Mouse (Mus musculus) neural tube, embryonic 11.5 days (tissue): ENCODE measurements at regions not wholly inside any gene's neighbourhood (a gene's known extent, or its start where the extent isn't known, plus 50 kb on each side); places are given as distances from the start of the nearest gene placed in this dataset.

Source experiments
- ATAC-seq: fragments of 200-750 bp; cut with Nextera tagmentation; 2 replicates; pipeline ENCODE4 v1.8.0; 2017; ENCODE audit warnings: moderate number of reproducible peaks, mild to moderate bottlenecking, moderate TSS enrichment, moderate library complexity; ENCODE audit not compliant: insufficient read depth, low FRiP score, low TSS enrichment
- DNase-seq: peaks from one replicate; pipeline ENCODE4 v3.0.0-alpha.2; 2015; ENCODE audit warnings: low spot score
- H3K27ac ChIP-seq: fragments of 300-500 bp; sonication (generic); 2 replicates; pipeline ENCODE4 v1.5.1; 2014; ENCODE audit warnings: low read depth, mild to moderate bottlenecking, low read length
- H3K27me3 ChIP-seq: fragments of 300-500 bp; sonication (generic); 2 replicates; pipeline ENCODE4 v1.6.1; 2014; ENCODE audit warnings: mild to moderate bottlenecking, low read length, mixed read lengths; ENCODE audit not compliant: control insufficient read depth, insufficient read depth
- H3K36me3 ChIP-seq: fragments of 300-500 bp; sonication (generic); 2 replicates; pipeline ENCODE4 v1.6.1; 2014; ENCODE audit warnings: mild to moderate bottlenecking, low read length, moderate library complexity, mixed read lengths; ENCODE audit not compliant: control insufficient read depth, insufficient read depth
- H3K4me1 ChIP-seq: fragments of 300-500 bp; sonication (generic); 2 replicates; pipeline ENCODE4 v1.6.1; 2014; ENCODE audit warnings: low read length, mixed read lengths; ENCODE audit not compliant: control insufficient read depth, insufficient read depth
- H3K4me2 ChIP-seq: fragments of 300-500 bp; sonication (generic); 2 replicates; pipeline ENCODE4 v1.6.1; 2014; ENCODE audit warnings: low read depth, mild to moderate bottlenecking, moderate library complexity
- H3K4me3 ChIP-seq: fragments of 300-500 bp; sonication (generic); 2 replicates; pipeline ENCODE4 v1.5.1; 2014; ENCODE audit warnings: low read depth, low read length
- H3K9ac ChIP-seq: fragments of 300-500 bp; sonication (generic); 2 replicates; pipeline ENCODE4 v1.6.1; 2014; ENCODE audit warnings: mild to moderate bottlenecking, low read length
- H3K9me3 ChIP-seq: fragments of 300-500 bp; sonication (generic); 2 replicates; pipeline ENCODE4 v1.6.1; 2016; ENCODE audit warnings: low read length; ENCODE audit not compliant: control insufficient read depth
- WGBS: fragments of 180-500 bp; shearing (Covaris S2); extraction: QIAGEN DNeasy Blood & Tissue Kit; methylation state at CpG from one replicate; pipeline ENCODE4 v1.1.7; 2014; 5-methylcytosine and 5-hydroxymethylcytosine counted together

DNA sequence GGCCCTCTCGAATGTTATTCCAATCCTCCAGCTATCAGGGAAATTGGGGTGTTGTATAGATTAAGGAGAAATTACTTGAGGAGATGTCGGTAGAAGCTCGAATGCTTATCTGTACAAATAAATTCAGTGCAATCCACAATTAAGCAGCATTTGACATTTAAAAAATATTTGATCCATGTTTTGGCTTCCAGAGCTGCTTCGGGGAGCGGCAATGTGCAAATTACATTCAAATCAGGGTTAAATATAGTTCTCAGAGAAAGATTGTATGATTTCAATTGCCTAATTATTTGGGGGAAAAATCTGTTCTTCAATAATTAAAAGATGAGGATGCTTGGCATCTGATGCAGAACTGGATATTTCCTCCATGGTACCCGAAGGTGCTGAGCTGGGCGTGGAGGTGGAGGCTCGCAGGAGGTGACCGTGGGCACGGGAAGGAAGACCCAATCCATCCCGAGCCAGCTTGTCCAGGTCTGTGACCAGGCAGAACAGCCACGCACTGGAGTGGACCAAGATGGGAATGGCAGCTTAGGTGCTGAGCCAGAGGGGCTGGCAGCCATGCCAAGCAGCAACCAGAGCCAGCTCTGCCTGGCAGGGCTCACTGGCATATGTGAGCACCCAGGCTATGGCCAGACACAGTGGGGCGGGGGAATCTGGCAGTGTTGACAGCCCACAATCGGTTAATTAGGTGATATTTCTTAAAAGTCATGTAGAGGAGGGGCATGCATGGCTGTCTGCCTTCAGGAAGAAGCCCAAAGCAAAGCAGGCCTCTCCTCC lies 117.5 kb downstream of the Kif26a start:
- H3K4me1 ChIP-seq, result no peaks in the 10 kb centered on the region
- H3K9ac ChIP-seq, result no peak overlapping the region
- no peaks in the 10 kb centered on the region for H3K36me3 ChIP-seq
- no peak overlapping the region for H3K27ac ChIP-seq
- no peaks in the 10 kb centered on the region for H3K9me3 ChIP-seq
- H3K27me3 ChIP-seq, result 0 out of 2 replicates have a peak, but pooled peaks cover 6% of the 10 kb centered on the region
- H3K4me3 ChIP-seq, result no peak overlapping the region
- ATAC-seq (no peak), DNase-seq (no peak)
- 86% methylated on average over 14 of the region's 14 CpGs for WGBS
- H3K4me2 ChIP-seq, result no peak overlapping the region

DNA sequence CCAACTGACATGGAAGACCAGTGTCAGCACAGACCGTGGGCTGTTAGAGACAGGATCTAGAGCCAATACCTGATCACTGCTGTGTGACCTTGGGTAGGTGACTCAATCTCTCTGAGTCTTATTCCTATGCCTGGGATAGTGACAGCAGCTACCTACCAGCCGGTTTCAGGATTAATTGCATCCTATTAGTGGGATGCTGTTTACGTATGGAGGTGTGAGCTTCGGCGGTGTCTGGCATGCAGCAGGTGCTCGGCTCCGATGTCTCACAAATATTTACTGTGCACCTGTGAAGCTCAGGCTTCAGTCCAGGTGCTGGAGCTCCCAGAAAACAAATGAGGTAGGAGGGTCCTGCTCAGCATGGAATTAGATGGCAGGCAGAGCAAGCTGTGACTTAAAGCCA lies 118.2 kb downstream of the Kif26a start:
- ATAC-seq (no peak), DNase-seq (no peak)
- Histone ChIP-seq H3K27ac (no peak overlapping the region), H3K4me2 (no peak overlapping the region), H3K9me3 (no peaks in the 10 kb centered on the region), H3K27me3 (0 out of 2 replicates have a peak, but pooled peaks cover 6% of the 10 kb centered on the region), H3K9ac (no peak overlapping the region), H3K4me1 (no peaks in the 10 kb centered on the region), H3K36me3 (no peaks in the 10 kb centered on the region), H3K4me3 (no peak overlapping the region)
- WGBS, result 78% methylated on average over 7 of the region's 7 CpGs

DNA sequence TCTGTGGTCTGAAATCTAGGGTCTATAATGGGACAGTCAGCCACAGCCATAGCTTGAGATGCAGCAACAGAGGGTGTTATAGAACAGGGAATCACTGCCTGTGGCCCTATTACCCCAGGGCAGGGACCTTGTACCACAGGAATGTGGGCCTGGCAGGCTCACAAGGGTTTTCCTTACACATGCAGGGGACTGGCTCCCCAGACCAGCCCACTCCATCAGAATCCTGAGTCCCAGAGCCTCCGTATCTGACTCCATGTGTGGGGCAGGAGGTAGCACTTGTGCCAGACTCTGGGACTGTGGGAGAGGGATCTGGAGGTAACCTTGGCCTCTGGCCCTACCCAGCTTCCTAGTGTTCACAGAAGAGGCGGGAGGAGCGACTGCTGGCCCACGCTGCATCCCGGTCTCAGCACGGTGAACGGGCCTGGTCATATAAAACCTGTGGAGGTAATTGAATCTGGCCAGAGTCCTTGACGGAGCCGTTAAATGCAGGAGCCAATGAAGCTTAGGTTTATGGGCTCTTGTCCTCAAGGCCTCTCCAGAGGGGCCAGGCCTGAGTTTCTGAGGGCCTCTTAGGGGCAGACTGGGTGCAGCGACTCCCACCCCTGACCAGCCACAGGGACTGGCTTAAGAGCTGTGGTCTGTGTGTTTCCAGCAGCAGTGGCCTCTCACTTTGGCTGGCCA lies 119.4 kb downstream of the Kif26a start:
- DNase-seq (no peak), ATAC-seq (no peak)
- no peaks in the 10 kb centered on the region for H3K9me3 ChIP-seq
- H3K27ac ChIP-seq, result no peak overlapping the region
- no peak overlapping the region for H3K4me3 ChIP-seq
- no peak overlapping the region for H3K4me2 ChIP-seq
- H3K27me3 ChIP-seq, result 0 out of 2 replicates have a peak, but pooled peaks cover 6% of the 10 kb centered on the region
- H3K9ac ChIP-seq, result no peak overlapping the region
- no peaks in the 10 kb centered on the region for H3K4me1 ChIP-seq
- H3K36me3 ChIP-seq, result no peaks in the 10 kb centered on the region
- 48% methylated on average over 10 of the region's 10 CpGs for WGBS

DNA sequence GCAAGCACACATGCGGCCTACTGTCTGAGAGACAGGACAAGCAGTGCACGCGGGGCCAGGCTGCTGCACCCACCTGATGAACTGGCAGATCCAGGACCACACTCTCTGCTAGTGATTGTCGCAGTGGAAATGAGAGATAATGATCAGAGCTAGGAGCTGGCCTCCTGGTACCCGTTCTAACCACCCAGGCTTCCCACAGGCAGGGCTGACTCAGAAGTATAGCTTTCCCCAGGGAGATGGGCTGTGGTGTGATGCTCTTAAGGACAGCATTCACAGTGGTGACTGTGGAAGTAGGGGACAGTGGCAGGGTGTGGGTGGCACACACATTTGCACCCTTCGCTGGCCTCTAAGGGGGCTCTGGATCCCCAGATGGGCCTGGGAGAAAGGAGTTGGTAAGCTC lies 128.0 kb downstream of the Kif26a start:
- Histone ChIP-seq H3K4me1 (peaks cover 12% of the 10 kb centered on the region), H3K27ac (no peak overlapping the region), H3K9ac (no peak overlapping the region), H3K9me3 (no peaks in the 10 kb centered on the region), H3K4me2 (no peak overlapping the region), H3K36me3 (no peaks in the 10 kb centered on the region), H3K27me3 (no peaks in the 10 kb centered on the region), H3K4me3 (no peak overlapping the region)
- DNase-seq, result no peak
- 94% methylated on average over 6 of the region's 6 CpGs for WGBS
- ATAC-seq, result no peak

DNA sequence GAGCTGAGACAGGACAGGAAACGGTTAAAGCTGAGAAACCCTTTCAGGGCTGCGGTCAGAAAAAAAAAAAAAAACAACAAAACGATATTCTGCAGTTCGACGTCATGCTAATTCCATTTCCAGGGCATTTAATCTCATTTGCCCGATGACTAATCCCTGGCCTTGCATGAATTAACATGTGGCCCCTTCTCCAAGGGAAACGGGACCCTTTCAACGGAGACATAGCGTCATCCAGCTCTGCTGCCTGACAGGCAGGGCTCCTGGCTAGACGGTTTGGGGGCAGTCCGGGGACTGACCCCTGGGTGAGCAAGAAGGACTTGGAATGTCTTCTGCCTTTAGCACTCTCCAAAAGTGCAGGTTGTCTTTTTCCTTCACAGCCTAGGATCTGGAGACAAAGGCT lies 128.7 kb downstream of the Kif26a start:
- Histone ChIP-seq H3K9me3 (no peaks in the 10 kb centered on the region), H3K9ac (no peak overlapping the region), H3K4me1 (peaks cover 12% of the 10 kb centered on the region), H3K27me3 (no peaks in the 10 kb centered on the region), H3K36me3 (no peaks in the 10 kb centered on the region), H3K4me2 (no peak overlapping the region), H3K27ac (no peak overlapping the region), H3K4me3 (no peak overlapping the region)
- ATAC-seq (no peak), DNase-seq (no peak)
- WGBS, result 53% methylated on average over 11 of the region's 11 CpGs

DNA sequence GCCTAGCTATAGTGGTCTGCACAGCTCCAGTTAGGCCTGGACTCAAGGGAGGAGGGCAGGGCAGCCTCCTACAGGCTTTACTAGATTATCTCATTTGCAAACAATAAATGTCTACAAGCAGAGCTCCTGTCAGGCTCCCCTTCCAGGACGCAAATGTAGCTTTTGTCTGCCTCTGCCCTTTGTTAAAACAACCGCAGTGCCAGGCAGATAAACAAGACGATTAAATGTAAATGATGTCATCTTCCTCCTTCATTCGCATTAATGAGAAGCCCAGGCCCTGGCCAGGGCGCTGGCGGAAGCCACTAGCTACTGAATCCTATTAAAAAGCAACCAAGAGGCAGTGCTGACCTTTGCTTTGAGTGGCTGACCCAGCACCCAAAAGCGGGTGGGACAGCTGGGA lies 130.6 kb downstream of the Kif26a start:
- 30% methylated on average over 7 of the region's 7 CpGs for WGBS
- ATAC-seq, result no peak
- no peak overlapping the region for H3K27ac ChIP-seq
- no peak for DNase-seq
- no peaks in the 10 kb centered on the region for H3K9me3 ChIP-seq
- no peaks in the 10 kb centered on the region for H3K27me3 ChIP-seq
- H3K36me3 ChIP-seq, result no peaks in the 10 kb centered on the region
- H3K4me1 ChIP-seq, result peaks cover 12% of the 10 kb centered on the region
- H3K9ac ChIP-seq, result no peak overlapping the region
- no peak overlapping the region for H3K4me2 ChIP-seq
- H3K4me3 ChIP-seq, result no peak overlapping the region

DNA sequence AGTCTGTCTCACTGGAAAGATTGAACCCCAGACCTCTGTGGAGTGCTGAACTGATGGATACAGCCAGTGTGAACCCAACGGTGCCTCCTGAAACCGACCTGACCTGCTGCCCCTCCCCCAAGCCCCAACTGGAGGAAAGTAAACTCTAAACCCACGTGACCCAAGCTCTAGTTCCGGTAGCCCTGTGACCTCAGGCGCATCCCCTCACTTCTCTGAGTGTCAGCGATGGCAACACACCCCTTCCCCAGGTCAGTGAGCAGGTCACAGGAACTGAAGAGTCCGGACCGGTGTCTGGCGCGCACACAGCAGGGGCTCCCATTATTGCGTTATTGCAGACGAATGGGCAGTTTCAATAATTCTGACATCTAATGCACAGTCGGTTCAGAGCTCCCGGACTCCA lies 131.5 kb downstream of the Kif26a start:
- peaks cover 12% of the 10 kb centered on the region for H3K4me1 ChIP-seq
- H3K27ac ChIP-seq, result no peak overlapping the region
- 29% methylated on average over 14 of the region's 14 CpGs for WGBS

DNA sequence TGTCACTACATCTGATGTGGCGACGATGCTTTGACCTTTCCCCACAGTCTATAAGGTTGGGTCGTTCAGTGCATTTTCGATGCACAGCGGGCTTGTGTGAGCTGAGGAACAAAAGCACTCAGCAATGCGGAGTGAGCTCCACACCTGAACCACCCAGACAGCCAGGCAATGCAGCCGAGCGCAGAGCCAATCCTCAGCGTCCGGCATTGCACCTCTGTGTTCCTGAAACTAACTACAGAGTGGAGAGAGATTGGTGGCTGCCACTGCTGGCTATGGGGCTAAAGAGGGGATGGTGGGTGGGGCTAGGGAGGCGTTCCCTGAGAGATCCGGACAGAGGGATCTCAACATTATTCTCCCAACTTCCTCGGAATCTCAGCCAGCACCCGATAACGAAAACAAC lies 139.1 kb downstream of the Kif26a start:
- Histone ChIP-seq H3K36me3 (no peaks in the 10 kb centered on the region), H3K9me3 (no peaks in the 10 kb centered on the region), H3K4me1 (no peaks in the 10 kb centered on the region), H3K9ac (no peak overlapping the region), H3K27ac (no peak overlapping the region), H3K4me2 (no peak overlapping the region), H3K4me3 (no peak overlapping the region), H3K27me3 (no peaks in the 10 kb centered on the region)
- WGBS, result 56% methylated on average over 15 of the region's 15 CpGs
- DNase-seq (no peak), ATAC-seq (no peak)

More for the DNA sequence above, 131.5 kb downstream of the Kif26a start:
- no peaks in the 10 kb centered on the region for H3K27me3 ChIP-seq
- ATAC-seq, result no peak
- no peak overlapping the region for H3K4me3 ChIP-seq
- H3K4me2 ChIP-seq, result no peak overlapping the region
- H3K9ac ChIP-seq, result no peak overlapping the region; the same call in 1 of the 2 replicates
- no peak for DNase-seq
- no peaks in the 10 kb centered on the region for H3K9me3 ChIP-seq
- H3K36me3 ChIP-seq, result no peaks in the 10 kb centered on the region

DNA sequence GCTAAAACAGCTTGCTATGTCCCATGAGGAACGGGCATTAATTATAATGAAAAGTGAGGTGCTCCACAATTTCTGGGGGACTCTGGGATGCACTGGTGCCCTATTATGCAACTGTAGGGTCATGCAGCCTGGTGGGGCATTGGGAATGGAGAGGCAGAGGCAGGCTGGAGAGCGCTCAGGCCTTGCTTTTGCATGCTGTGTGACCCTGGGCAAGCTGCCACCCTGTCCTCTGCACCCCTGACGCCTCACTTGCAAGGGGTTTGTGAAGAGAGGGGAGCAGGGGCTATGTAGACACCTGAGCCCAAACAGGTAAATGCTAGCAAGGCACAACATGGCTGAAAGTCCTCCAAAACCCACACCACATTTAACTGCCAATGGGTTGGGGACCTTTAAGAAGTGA lies 142.8 kb downstream of the Kif26a start:
- Histone ChIP-seq H3K9me3 (no peaks in the 10 kb centered on the region), H3K4me1 (no peaks in the 10 kb centered on the region), H3K27ac (no peak overlapping the region), H3K36me3 (no peaks in the 10 kb centered on the region), H3K9ac (no peak overlapping the region), H3K4me2 (no peak overlapping the region), H3K4me3 (no peak overlapping the region), H3K27me3 (no peaks in the 10 kb centered on the region)
- DNase-seq (no peak), ATAC-seq (no peak)
- 75% methylated on average over 3 of the region's 3 CpGs for WGBS
